Mouse (Mus musculus): ENCODE data around the gene Galnt4.

- TF ChIP-seq CTCF (IDR thresholded peaks at IDR 0.05; ENCODE audit: control insufficient read depth, insufficient read depth, insufficient read length) (no peak), MYOD1 (IDR thresholded peaks at IDR 0.05; ENCODE audit: control insufficient read depth, insufficient read length, low read depth) (no peak), MYOG (IDR thresholded peaks at IDR 0.05; ENCODE audit: control insufficient read depth, extremely low read depth, insufficient read length) (no peak)
Observed at GRCm38 (mm10) chr10:99132595-99133272, 24.8 kb downstream of the Galnt4 start.
